Mouse (Mus musculus): ENCODE data around the gene Map6. TPM values are rescaled to one million over a fixed set of nuclear protein-coding genes. Genes with fewer than 3 reads are reported as not detected.

Gene Map6
- polyA plus RNA-seq, 1 experiment from 2014 or later, result 4.7 TPM

DNA sequence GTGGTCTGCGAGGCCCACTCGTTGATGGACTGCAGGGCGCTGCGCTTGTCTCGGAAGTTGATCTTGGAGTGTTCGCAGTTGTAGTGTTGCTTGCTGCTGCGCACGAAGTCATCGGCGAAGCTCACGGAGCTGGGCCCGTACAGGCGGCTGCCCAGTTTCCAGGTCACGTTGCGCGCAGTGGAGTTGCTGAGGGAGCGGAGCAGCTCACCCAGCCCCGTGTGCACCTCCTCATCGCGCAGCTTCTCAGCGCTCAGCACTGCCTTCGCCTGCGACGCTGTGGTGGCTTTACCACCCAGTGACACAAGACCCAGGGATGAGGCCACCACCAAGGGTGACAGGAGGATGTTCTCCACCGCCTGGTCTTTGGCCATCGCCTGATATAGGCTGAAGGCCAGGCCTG is 81.6 kb downstream of the Map6 start:
- peaks cover 14% of the 10 kb centered on the region for H3K4me1 ChIP-seq (ENCODE audit: control insufficient read depth, insufficient read depth, low read length)
- H3K27me3 ChIP-seq (ENCODE audit: control insufficient read depth, insufficient read depth, low read length), result no peaks in the 10 kb centered on the region
- DNase-seq (ENCODE audit: low spot score) (no peak), ATAC-seq (ENCODE audit: insufficient number of reproducible peaks, low FRiP score, low TSS enrichment, low read depth) (no peak)
- H3K36me3 ChIP-seq (ENCODE audit: control insufficient read depth, insufficient read depth, low read length), result peaks cover 40% of the 10 kb centered on the region
- 95% methylated on average over 26 of the region's 26 CpGs for WGBS
- H3K9ac ChIP-seq (ENCODE audit: low read length), result no peak overlapping the region
- no peak overlapping the region for H3K4me2 ChIP-seq (ENCODE audit: low read depth, severe bottlenecking)
- H3K27ac ChIP-seq (replicated peaks; ENCODE audit: low read depth, low read length), result no peak overlapping the region
- no peaks in the 10 kb centered on the region for H3K9me3 ChIP-seq (ENCODE audit: control insufficient read depth, low read length)
- no peak overlapping the region for H3K4me3 ChIP-seq (ENCODE audit: low read depth, low read length)

DNA sequence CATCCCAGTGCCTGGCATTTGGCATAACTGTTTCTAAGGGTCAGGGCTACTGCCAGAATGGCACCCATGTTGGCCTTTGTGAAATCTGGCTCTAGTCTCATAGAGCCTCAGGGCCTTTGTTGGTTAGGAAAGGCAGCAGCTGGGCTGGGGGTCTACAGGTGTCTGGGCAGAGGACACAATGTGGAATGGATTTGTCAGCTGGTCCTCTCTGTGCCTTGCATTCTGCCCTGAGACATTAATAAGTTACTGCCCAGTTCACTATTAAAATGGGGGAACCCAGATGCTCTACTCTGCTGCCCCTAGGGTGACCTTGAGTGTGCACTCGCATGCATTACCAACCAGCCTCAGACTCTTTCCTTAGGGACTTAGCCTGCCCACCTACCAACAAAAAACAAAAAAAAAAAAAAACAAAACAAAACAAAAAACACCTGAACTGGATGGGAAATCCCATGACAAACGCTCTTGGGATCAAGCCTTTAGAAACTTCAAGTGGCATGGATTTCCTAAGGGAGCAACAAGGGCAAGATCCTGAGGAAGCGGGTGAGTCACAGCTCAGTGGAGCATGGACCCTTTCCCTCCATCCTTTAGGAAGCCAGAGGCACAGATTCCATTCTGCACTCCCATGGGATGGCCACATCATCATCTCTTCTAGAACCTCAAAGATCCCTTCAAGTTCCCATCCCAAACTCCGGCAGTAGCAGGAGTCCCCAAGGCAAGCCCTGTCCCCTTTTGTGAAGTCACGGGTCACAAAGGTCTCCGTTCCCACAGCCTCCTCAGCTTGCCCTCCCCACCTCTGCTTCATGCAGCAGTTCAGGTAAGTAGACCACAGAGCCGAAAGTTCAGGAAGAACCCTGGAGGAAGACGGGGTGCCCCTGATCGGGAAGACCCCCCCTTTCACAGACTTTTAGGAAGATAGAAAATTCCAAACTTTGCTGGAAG is 82.8 kb downstream of the Map6 start:
- H3K27ac ChIP-seq (replicated peaks; ENCODE audit: low read depth, low read length), result no peak overlapping the region
- H3K4me1 ChIP-seq (ENCODE audit: control insufficient read depth, insufficient read depth, low read length), result peaks cover 18% of the 10 kb centered on the region
- DNase-seq (ENCODE audit: low spot score) (no peak), ATAC-seq (ENCODE audit: insufficient number of reproducible peaks, low FRiP score, low TSS enrichment, low read depth) (no peak)
- peak overlapping the region; percentile 86 for H3K4me3 ChIP-seq (ENCODE audit: low read depth, low read length)
- peak overlapping the region; percentile 90 for H3K4me2 ChIP-seq (ENCODE audit: low read depth, severe bottlenecking)
- H3K9me3 ChIP-seq (ENCODE audit: control insufficient read depth, low read length), result no peaks in the 10 kb centered on the region
- peak overlapping the region; percentile 80 for H3K9ac ChIP-seq (ENCODE audit: low read length)
- H3K27me3 ChIP-seq (ENCODE audit: control insufficient read depth, insufficient read depth, low read length), result no peaks in the 10 kb centered on the region
- WGBS, result 77% methylated on average over 9 of the region's 9 CpGs
- H3K36me3 ChIP-seq (ENCODE audit: control insufficient read depth, insufficient read depth, low read length), result peaks cover 31% of the 10 kb centered on the region

DNA sequence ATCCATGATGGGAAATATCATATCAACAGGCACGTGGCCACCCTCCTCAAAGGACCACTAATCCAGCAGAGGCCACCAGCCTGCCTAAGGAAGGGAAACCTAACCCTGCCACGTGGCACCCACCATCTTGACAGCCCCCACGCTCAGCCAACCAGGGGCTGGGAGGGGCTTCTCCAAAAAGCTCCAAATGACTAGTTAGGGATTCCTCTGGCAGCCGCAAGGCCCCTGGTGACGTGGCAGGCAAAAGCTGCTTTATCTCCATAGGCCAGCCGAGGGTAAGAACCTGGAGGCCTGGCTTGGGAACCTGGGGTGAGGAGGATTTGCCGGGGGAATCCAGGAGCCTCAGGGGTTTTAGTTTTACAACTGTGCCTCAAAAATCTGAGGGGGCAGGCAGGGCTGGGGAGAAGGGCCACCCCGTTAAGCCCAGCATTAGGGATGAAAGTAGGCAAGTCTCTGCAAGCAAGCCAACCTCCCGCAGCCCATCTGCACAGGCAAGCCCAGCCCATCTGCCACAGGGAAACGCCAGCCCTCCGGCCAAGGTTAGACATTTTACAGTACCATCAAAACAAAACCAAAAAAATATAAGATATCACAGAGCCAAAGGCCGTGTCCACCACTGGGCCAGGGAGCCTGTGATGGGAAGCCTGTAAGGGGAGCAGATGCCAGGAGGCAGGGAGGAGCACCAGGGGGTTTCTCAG is 84.0 kb downstream of the Map6 start:
- H3K27me3 ChIP-seq (ENCODE audit: control insufficient read depth, insufficient read depth, low read length), result no peaks in the 10 kb centered on the region
- DNase-seq (ENCODE audit: low spot score), result peak; percentile 70
- peak overlapping the region; percentile 86 for H3K4me3 ChIP-seq (ENCODE audit: low read depth, low read length)
- H3K36me3 ChIP-seq (ENCODE audit: control insufficient read depth, insufficient read depth, low read length), result peaks cover 28% of the 10 kb centered on the region
- ATAC-seq (ENCODE audit: insufficient number of reproducible peaks, low FRiP score, low TSS enrichment, low read depth), result no peak
- H3K27ac ChIP-seq (replicated peaks; ENCODE audit: low read depth, low read length), result peak overlapping the region; percentile 95
- peaks cover 28% of the 10 kb centered on the region for H3K4me1 ChIP-seq (ENCODE audit: control insufficient read depth, insufficient read depth, low read length)
- WGBS, result 5% methylated on average over 12 of the region's 12 CpGs
- peak overlapping the region; percentile 80 for H3K9ac ChIP-seq (ENCODE audit: low read length)
- peak overlapping the region; percentile 90 for H3K4me2 ChIP-seq (ENCODE audit: low read depth, severe bottlenecking)
- H3K9me3 ChIP-seq (ENCODE audit: control insufficient read depth, low read length), result no peaks in the 10 kb centered on the region

DNA sequence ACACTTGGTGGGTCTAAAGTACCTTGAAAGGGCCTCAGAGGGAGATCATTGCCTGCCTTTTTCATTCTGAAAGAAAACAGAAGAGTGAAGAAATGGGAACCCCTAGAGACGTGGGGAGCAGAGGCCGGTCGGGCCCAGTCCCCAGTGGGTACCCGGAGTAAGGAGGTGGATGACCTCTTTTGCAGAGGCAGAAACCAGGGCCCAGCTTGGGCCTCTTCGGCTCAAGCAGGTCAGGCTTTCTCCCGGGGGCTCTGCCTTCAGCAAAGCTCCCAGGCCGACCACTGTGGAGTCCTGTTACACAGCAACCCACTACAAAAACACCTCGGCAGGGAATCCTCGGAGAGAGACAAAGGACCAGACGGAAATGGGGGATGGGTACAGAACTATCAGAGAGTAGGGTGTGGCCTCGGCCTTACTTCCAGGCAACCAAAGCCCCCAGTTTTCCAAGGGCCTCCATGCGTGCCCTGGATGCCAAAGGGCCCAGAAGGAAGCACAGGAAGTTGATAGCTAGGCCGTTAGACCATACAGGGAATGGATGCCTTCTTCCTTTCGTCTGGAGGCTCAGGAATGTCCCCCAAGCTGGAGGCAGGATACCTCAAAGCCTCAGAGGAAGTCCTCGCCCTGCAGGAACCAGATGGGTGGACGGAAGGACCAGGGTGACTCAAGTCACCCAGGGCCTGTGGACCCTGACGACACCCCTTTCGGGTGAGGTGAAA is 84.7 kb downstream of the Map6 start:
- peak overlapping the region; percentile 86 for H3K4me3 ChIP-seq (ENCODE audit: low read depth, low read length)
- no peaks in the 10 kb centered on the region for H3K9me3 ChIP-seq (ENCODE audit: control insufficient read depth, low read length)
- ATAC-seq (ENCODE audit: insufficient number of reproducible peaks, low FRiP score, low TSS enrichment, low read depth), result no peak
- WGBS, result under 1% methylated on average over 18 of the region's 18 CpGs
- peaks cover 35% of the 10 kb centered on the region for H3K4me1 ChIP-seq (ENCODE audit: control insufficient read depth, insufficient read depth, low read length)
- peak overlapping the region; percentile 95 for H3K27ac ChIP-seq (replicated peaks; ENCODE audit: low read depth, low read length)
- H3K9ac ChIP-seq (ENCODE audit: low read length), result peak overlapping the region; percentile 80
- DNase-seq (ENCODE audit: low spot score), result peak; percentile 73
- H3K27me3 ChIP-seq (ENCODE audit: control insufficient read depth, insufficient read depth, low read length), result no peaks in the 10 kb centered on the region
- H3K36me3 ChIP-seq (ENCODE audit: control insufficient read depth, insufficient read depth, low read length), result peaks cover 23% of the 10 kb centered on the region
- H3K4me2 ChIP-seq (ENCODE audit: low read depth, severe bottlenecking), result peak overlapping the region; percentile 90

DNA sequence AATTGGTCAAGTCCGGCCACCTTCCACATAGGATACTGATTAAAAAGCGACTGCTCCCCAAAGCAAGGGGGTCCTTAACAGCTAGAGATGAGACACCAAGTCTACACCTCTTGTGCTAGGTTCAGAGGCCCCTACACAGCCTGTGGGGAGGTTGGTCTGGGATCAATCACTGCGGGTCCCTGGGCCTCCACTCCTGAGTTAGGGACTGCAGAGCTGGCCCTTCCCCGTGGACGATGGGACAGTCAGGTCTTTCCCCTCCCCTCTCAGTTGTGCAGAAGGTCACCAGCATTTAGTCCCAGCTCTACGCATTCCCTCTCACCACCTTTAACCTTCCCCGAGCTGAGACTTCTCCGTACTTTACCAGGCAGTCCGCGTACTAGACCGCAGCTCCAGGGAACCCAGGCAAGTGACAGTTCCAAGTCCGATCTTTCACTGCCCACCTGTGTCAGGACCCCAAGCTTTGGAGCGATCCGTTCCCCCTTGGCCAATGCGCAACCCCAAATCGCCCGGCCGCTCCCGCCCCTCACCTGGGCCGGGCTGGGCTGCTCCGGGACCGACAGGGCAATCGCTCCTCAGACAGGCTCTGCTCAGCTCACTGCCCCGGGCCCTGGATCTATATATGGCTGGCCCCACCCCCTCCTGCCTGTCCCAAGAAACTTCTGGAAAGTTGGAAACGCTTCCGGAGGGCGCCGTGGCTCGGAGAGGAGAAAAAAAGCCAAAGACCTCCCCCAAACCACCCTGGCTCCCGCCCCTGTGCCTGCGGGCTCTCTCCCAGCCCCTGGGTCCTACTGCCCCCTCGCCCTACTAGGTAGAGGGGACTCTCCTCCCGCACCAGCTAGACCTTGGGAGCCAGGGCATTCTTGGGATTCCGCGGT is 85.5 kb downstream of the Map6 start, which contains the start of gene Serpinh1:
Gene Serpinh1, minus strand, starts transcription at position 714 of the 875 bp plus-strand sequence.
- Histone ChIP-seq H3K27ac (replicated peaks; ENCODE audit: low read depth, low read length) (peak within 1 kb of the TSS; percentile 95), H3K4me3 (ENCODE audit: low read depth, low read length) (peak within 1 kb of the TSS; percentile 86), H3K9me3 (ENCODE audit: control insufficient read depth, low read length) (no peaks in the 10 kb centered on the region), H3K27me3 (ENCODE audit: control insufficient read depth, insufficient read depth, low read length) (no peaks in the 10 kb centered on the region), H3K4me1 (ENCODE audit: control insufficient read depth, insufficient read depth, low read length) (peaks cover 41% of the 10 kb centered on the region), H3K4me2 (ENCODE audit: low read depth, severe bottlenecking) (peak within 1 kb of the TSS; percentile 90), H3K36me3 (ENCODE audit: control insufficient read depth, insufficient read depth, low read length) (peaks cover 17% of the 10 kb centered on the region), H3K9ac (ENCODE audit: low read length) (peak within 1 kb of the TSS; percentile 80)
- 0% methylated on average over 34 of the region's 35 CpGs for WGBS
- peak; percentile 93 for DNase-seq (ENCODE audit: low spot score)
- ATAC-seq (ENCODE audit: insufficient number of reproducible peaks, low FRiP score, low TSS enrichment, low read depth), result peak; percentile 81

DNA sequence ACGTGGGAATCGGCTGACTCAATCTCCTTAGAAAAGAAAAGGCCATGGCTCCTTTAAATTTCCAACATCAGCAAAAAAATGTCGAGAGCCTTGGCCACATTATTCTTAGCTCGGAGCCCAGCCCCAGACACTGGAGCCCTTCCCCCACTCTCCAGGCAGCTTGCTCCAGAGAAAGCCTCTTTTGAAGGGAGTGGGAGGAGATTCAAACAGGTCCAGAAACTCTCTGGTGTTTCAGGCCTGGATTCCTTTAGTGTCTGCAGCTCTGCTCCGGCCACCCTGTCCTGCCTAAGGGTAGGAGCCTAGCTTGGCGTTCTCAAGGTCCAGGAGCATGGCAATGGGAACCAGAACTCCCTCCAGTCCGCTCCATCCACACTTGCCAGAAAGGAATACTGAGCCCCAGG is 88.5 kb downstream of the Map6 start:
- no peaks in the 10 kb centered on the region for H3K36me3 ChIP-seq (ENCODE audit: control insufficient read depth, insufficient read depth, low read length)
- no peaks in the 10 kb centered on the region for H3K27me3 ChIP-seq (ENCODE audit: control insufficient read depth, insufficient read depth, low read length)
- H3K27ac ChIP-seq (replicated peaks; ENCODE audit: low read depth, low read length), result peak overlapping the region; percentile 98
- DNase-seq (ENCODE audit: low spot score) (peak; percentile 86), ATAC-seq (ENCODE audit: insufficient number of reproducible peaks, low FRiP score, low TSS enrichment, low read depth) (no peak)
- no peak overlapping the region for H3K4me3 ChIP-seq (ENCODE audit: low read depth, low read length)
- H3K9ac ChIP-seq (ENCODE audit: low read length), result peak overlapping the region; percentile 61
- no peaks in the 10 kb centered on the region for H3K9me3 ChIP-seq (ENCODE audit: control insufficient read depth, low read length)
- H3K4me1 ChIP-seq (ENCODE audit: control insufficient read depth, insufficient read depth, low read length), result peaks cover 37% of the 10 kb centered on the region
- peak overlapping the region; percentile 48 for H3K4me2 ChIP-seq (ENCODE audit: low read depth, severe bottlenecking)
- WGBS, result 6% methylated on average over 7 of the region's 7 CpGs

DNA sequence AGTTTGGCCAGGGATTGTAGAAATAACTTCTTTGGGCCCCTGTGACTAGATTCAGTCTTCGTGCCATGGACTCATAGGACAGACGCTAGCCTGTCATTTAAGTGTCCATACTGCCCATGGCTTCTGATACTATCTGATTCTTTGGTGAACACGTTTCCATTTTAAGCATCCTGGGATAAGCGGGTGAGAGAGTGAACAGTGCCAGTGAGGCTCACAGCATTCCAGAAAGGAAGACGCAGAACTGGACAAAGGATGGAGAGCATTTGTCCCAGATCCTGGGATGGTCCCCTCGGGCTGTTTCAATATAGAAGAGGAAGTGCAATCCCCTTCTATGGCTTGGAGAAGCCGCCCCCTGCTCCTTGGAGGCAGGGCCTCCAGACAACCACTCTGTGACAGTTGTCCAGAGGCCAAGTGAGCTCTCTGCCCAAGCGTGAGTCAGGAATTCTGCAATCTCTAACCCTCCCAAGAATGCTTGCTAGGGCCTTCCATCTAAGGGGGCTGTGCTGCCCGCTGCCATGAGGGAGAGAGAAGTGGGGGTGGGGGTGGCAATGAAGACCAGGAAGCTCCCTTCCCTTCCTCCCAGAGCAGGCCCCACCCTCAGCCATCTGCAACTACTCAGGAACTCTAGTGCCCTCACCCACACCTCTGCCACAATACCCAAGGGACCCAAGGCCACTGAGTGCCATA is 89.1 kb downstream of the Map6 start:
- Histone ChIP-seq H3K4me1 (ENCODE audit: control insufficient read depth, insufficient read depth, low read length) (peaks cover 41% of the 10 kb centered on the region), H3K27me3 (ENCODE audit: control insufficient read depth, insufficient read depth, low read length) (no peaks in the 10 kb centered on the region), H3K4me2 (ENCODE audit: low read depth, severe bottlenecking) (peak overlapping the region; percentile 48), H3K9me3 (ENCODE audit: control insufficient read depth, low read length) (no peaks in the 10 kb centered on the region), H3K4me3 (ENCODE audit: low read depth, low read length) (no peak overlapping the region), H3K9ac (ENCODE audit: low read length) (peak overlapping the region; percentile 57), H3K27ac (replicated peaks; ENCODE audit: low read depth, low read length) (peak overlapping the region; percentile 98), H3K36me3 (ENCODE audit: control insufficient read depth, insufficient read depth, low read length) (no peaks in the 10 kb centered on the region)
- no peak for DNase-seq (ENCODE audit: low spot score)
- WGBS, result 40% methylated on average over 9 of the region's 9 CpGs
- ATAC-seq (ENCODE audit: insufficient number of reproducible peaks, low FRiP score, low TSS enrichment, low read depth), result no peak
